Mouse (Mus musculus): ENCODE results near the gene Ctdspl2. TPM values are rescaled to one million over a fixed set of nuclear protein-coding genes. Genes with fewer than 3 reads are reported as not detected.

Gene Ctdspl2
- polyA plus RNA-seq, 1 experiment, result 74.4 TPM

DNA sequence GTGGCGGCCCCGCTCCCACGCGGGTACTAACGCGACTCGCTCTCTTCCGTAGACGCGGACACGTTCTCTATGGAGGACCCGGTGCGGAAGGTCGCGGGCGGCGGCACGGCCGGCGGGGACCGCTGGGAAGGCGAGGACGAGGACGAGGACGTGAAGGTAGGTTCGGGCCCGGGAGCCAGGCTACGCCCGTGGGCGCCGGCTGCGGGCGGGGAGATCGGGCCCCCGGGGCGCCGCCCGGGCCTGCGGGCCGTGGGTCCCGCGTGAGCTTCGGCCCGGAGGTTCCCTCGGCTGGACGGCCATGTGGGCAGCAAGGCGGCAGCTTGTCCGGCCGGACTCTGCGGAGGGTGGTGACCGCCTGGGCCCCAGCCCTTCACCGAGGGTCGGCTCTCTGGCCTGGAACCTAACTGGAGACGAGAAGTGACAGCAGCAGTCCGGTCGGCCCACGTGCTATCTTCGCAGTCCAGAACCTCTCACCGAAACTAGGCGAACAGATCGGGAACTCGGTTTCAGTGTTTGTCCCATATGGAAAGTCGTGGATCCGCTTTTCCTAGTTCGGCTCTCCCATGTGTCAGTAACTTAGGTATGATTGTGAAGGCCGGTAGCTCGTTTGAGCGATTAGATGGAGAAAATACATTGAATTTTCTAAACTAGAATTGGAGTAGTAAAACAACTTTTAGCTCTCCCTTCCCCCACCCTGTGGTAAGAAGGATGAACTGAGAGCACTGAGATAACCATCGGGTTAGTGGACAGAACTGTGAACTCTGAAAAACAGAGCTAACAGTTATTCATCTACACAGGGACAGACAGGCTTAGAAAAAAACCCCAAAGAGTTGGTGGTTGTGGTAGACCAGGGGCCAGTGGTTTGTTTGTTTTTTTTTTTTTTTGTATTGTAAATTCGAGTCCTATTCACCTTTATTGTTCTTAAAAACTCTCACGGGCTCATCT, 73.2 kb downstream of the Ctdspl2 start:
- TF ChIP-seq CTCF (IDR thresholded peaks at IDR 0.05; ENCODE audit: low read depth, low read length) (no peak), POLR2A (IDR thresholded peaks at IDR 0.05; ENCODE audit: insufficient read depth, low read length) (no peak), EP300 (IDR thresholded peaks at IDR 0.05; ENCODE audit: insufficient read depth, low read depth, low read length) (no peak)
- no peaks in the 10 kb centered on the region for H3K27me3 ChIP-seq (ENCODE audit: control insufficient read depth, insufficient read depth, low read length, poor library complexity, severe bottlenecking)
- H3K27ac ChIP-seq (ENCODE audit: insufficient read depth, low read length), result no peak overlapping the region
- H3K9ac ChIP-seq (ENCODE audit: low read depth, poor library complexity, severe bottlenecking), result peak overlapping the region; percentile 99
- H3K9me3 ChIP-seq (replicated peaks; ENCODE audit: control insufficient read depth, insufficient read depth, low read length, poor library complexity, severe bottlenecking), result no peaks in the 10 kb centered on the region
- H3K36me3 ChIP-seq (ENCODE audit: control insufficient read depth, insufficient read depth, low read length, poor library complexity, severe bottlenecking), result peaks cover 24% of the 10 kb centered on the region
- peak overlapping the region; percentile 91 for H3K4me3 ChIP-seq (ENCODE audit: low read depth, low read length)
- H3K4me1 ChIP-seq (ENCODE audit: control insufficient read depth, insufficient read depth, low read length), result no peaks in the 10 kb centered on the region

DNA sequence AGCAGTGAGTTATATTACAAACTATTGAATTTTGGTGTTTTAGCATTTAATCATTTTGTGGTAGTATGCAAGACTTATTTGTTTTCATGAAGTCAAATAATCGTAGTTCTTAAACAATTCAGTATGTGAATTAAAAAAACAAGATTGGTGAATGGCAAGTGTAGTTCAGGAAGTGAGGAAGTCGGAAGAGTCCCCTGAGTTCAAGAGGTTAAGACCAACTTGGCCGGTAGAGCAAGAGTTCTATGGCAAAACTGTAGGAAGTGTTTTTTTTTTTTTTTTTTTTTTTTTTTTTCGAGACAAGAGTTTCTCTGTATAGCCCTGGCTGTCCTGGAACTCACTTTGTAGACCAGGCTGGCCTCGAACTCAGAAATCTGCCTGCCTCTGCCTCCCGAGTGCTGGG, 76.2 kb downstream of the Ctdspl2 start:
- H3K4me3 ChIP-seq (ENCODE audit: low read depth, low read length), result no peak overlapping the region
- no peaks in the 10 kb centered on the region for H3K4me1 ChIP-seq (ENCODE audit: control insufficient read depth, insufficient read depth, low read length)
- H3K36me3 ChIP-seq (ENCODE audit: control insufficient read depth, insufficient read depth, low read length, poor library complexity, severe bottlenecking), result peaks cover 34% of the 10 kb centered on the region
- TF ChIP-seq CTCF (IDR thresholded peaks at IDR 0.05; ENCODE audit: low read depth, low read length), result no peak
- no peak for TF ChIP-seq POLR2A (IDR thresholded peaks at IDR 0.05; ENCODE audit: insufficient read depth, low read length)
- no peak for TF ChIP-seq EP300 (IDR thresholded peaks at IDR 0.05; ENCODE audit: insufficient read depth, low read depth, low read length)
- no peak overlapping the region for H3K9ac ChIP-seq (ENCODE audit: low read depth, poor library complexity, severe bottlenecking)
- no peak overlapping the region for H3K27ac ChIP-seq (ENCODE audit: insufficient read depth, low read length)
- H3K27me3 ChIP-seq (ENCODE audit: control insufficient read depth, insufficient read depth, low read length, poor library complexity, severe bottlenecking), result no peaks in the 10 kb centered on the region
- no peaks in the 10 kb centered on the region for H3K9me3 ChIP-seq (replicated peaks; ENCODE audit: control insufficient read depth, insufficient read depth, low read length, poor library complexity, severe bottlenecking)

DNA sequence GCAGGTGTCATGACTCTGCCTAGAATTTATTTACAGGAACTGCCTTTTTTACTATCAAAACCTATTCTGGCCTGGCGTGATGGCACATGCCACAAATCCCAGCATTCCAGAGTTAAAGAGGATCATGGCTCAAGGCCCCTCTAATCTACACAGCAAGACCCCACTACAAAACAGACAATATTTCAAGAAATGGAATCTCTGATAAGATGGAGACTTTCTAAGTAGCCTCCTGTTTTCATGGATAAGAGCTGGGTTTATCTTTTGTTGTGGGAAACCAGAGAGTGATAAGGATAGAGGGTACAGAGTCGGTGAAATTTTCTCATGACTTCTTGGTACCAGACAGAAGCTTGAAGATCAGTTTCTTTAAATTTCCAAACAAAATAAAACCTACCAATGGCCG, 80.3 kb downstream of the Ctdspl2 start:
- no peaks in the 10 kb centered on the region for H3K9me3 ChIP-seq (replicated peaks; ENCODE audit: control insufficient read depth, insufficient read depth, low read length, poor library complexity, severe bottlenecking)
- TF ChIP-seq POLR2A (IDR thresholded peaks at IDR 0.05; ENCODE audit: insufficient read depth, low read length) (no peak), EP300 (IDR thresholded peaks at IDR 0.05; ENCODE audit: insufficient read depth, low read depth, low read length) (no peak), CTCF (IDR thresholded peaks at IDR 0.05; ENCODE audit: low read depth, low read length) (no peak)
- no peak overlapping the region for H3K9ac ChIP-seq (ENCODE audit: low read depth, poor library complexity, severe bottlenecking)
- H3K27me3 ChIP-seq (ENCODE audit: control insufficient read depth, insufficient read depth, low read length, poor library complexity, severe bottlenecking), result no peaks in the 10 kb centered on the region
- H3K36me3 ChIP-seq (ENCODE audit: control insufficient read depth, insufficient read depth, low read length, poor library complexity, severe bottlenecking), result peaks cover 39% of the 10 kb centered on the region
- H3K27ac ChIP-seq (ENCODE audit: insufficient read depth, low read length), result no peak overlapping the region
- no peak overlapping the region for H3K4me3 ChIP-seq (ENCODE audit: low read depth, low read length)
- H3K4me1 ChIP-seq (ENCODE audit: control insufficient read depth, insufficient read depth, low read length), result no peaks in the 10 kb centered on the region

DNA sequence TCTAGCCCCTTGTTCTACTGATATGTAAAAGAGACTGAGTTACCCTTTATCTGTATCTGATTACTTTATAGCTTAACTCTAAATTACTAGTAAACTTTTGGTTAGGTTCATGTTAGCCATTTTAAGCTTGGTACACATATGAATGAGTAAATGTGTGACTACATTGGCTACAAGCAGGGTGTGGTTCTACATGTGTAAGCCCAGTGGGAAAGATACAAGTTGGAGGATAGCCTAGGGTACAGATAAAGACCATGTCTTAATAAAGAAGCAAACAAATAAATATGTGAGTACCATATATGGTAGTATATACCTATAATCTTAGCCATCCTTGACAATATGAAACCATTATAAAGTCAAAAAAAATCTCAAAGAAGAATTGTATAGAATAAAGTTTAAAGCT, 88.1 kb downstream of the Ctdspl2 start:
- Histone ChIP-seq H3K27me3 (ENCODE audit: control insufficient read depth, insufficient read depth, low read length, poor library complexity, severe bottlenecking) (no peaks in the 10 kb centered on the region), H3K9ac (ENCODE audit: low read depth, poor library complexity, severe bottlenecking) (no peak overlapping the region), H3K27ac (ENCODE audit: insufficient read depth, low read length) (no peak overlapping the region), H3K9me3 (replicated peaks; ENCODE audit: control insufficient read depth, insufficient read depth, low read length, poor library complexity, severe bottlenecking) (no peaks in the 10 kb centered on the region), H3K36me3 (ENCODE audit: control insufficient read depth, insufficient read depth, low read length, poor library complexity, severe bottlenecking) (peaks cover 34% of the 10 kb centered on the region), H3K4me1 (ENCODE audit: control insufficient read depth, insufficient read depth, low read length) (no peaks in the 10 kb centered on the region), H3K4me3 (ENCODE audit: low read depth, low read length) (no peak overlapping the region)
- no peak for TF ChIP-seq CTCF (IDR thresholded peaks at IDR 0.05; ENCODE audit: low read depth, low read length)

DNA sequence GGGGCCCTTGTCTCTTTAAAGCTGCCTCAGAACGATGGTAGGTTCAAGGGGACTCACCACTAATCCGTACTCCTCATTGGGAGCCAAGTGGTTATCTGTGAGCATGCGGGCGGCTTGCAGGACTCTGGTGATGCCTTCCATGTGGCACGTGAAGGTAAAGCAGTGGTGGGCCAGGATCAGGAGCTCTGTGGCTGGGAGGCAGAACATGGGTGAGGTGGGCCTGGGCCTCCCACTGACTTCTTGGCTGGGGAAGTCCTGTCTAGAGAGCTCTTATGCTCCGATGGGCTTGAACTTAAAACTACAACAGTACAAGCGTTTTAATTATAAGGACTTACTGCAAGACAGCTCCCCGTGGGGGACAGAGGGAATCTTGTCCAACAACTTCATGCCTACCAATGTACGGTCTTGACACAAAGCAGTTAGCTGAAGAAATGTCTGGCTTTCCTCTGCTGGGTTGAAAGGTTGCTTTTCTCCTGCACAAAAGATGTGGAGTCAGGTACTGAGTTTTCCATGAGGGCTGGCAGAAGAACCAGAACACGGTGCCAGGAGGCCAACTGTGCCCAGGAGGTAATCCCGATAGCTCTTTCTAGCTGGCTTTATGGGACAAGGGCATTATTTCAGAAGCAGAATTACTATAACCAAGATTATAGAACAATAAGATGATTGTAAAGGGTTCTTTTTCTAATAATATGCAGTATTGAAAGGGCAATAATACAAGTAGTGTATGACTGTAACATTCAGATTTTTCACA, 103.7 kb downstream of the Ctdspl2 start:
- no peak overlapping the region for H3K4me3 ChIP-seq (ENCODE audit: low read depth, low read length)
- no peak overlapping the region for H3K9ac ChIP-seq (ENCODE audit: low read depth, poor library complexity, severe bottlenecking)
- no peaks in the 10 kb centered on the region for H3K9me3 ChIP-seq (replicated peaks; ENCODE audit: control insufficient read depth, insufficient read depth, low read length, poor library complexity, severe bottlenecking)
- H3K27me3 ChIP-seq (ENCODE audit: control insufficient read depth, insufficient read depth, low read length, poor library complexity, severe bottlenecking), result no peaks in the 10 kb centered on the region
- TF ChIP-seq POLR2A (IDR thresholded peaks at IDR 0.05; ENCODE audit: insufficient read depth, low read length) (no peak), EP300 (IDR thresholded peaks at IDR 0.05; ENCODE audit: insufficient read depth, low read depth, low read length) (no peak), CTCF (IDR thresholded peaks at IDR 0.05; ENCODE audit: low read depth, low read length) (no peak)
- peaks cover 23% of the 10 kb centered on the region for H3K36me3 ChIP-seq (ENCODE audit: control insufficient read depth, insufficient read depth, low read length, poor library complexity, severe bottlenecking)
- no peak overlapping the region for H3K27ac ChIP-seq (ENCODE audit: insufficient read depth, low read length)
- no peaks in the 10 kb centered on the region for H3K4me1 ChIP-seq (ENCODE audit: control insufficient read depth, insufficient read depth, low read length)

Other genes starting within 250 kb of the Ctdspl2 start
- 10.5 and 11.0 TPM in 2 replicates for gene Frmd5, start 148.9 kb upstream of the Ctdspl2 start, polyA plus RNA-seq (2011; ENCODE audit: insufficient read depth, insufficient read length, low read depth, missing spikeins)
- gene Casc4, start 89.0 kb upstream of the Ctdspl2 start, polyA plus RNA-seq (2011; ENCODE audit: insufficient read depth, insufficient read length, low read depth, missing spikeins), result 76.2 and 77.6 TPM in 2 replicates
- not detected in 2 replicates for gene Mageb3, start 91 bp downstream of the Ctdspl2 start, polyA plus RNA-seq (2011; ENCODE audit: insufficient read depth, insufficient read length, low read depth, missing spikeins)
- gene Eif3j1, start 72.5 kb downstream of the Ctdspl2 start, polyA plus RNA-seq (2011; ENCODE audit: insufficient read depth, insufficient read length, low read depth, missing spikeins), result 21.8 and 24.4 TPM in 2 replicates
- 31.5 and 33.3 TPM in 2 replicates for gene Spg11, start 162.4 kb downstream of the Ctdspl2 start, polyA plus RNA-seq (2011; ENCODE audit: insufficient read depth, insufficient read length, low read depth, missing spikeins)
- 116 and 119 TPM in 2 replicates for gene B2m, start 191.7 kb downstream of the Ctdspl2 start, polyA plus RNA-seq (2011; ENCODE audit: insufficient read depth, insufficient read length, low read depth, missing spikeins)
- gene Trim69, start 204.7 kb downstream of the Ctdspl2 start, polyA plus RNA-seq (2011; ENCODE audit: insufficient read depth, insufficient read length, low read depth, missing spikeins), result 0.43 TPM in 1 of 2 replicates, not detected in the other
- gene Patl2, start 230.2 kb downstream of the Ctdspl2 start, polyA plus RNA-seq (2011; ENCODE audit: insufficient read depth, insufficient read length, low read depth, missing spikeins), result 2.5 and 3.1 TPM in 2 replicates
- gene Terb2, start 230.3 kb downstream of the Ctdspl2 start, polyA plus RNA-seq (2011; ENCODE audit: insufficient read depth, insufficient read length, low read depth, missing spikeins), result 0.43 and 0.60 TPM in 2 replicates

Data from ES-Bruce4 (cell line).